Mouse (Mus musculus) thymus, adult 2 months (tissue): ENCODE results near the gene Ddb2. TPM values are rescaled to one million over a fixed set of nuclear protein-coding genes. Genes with fewer than 3 reads are reported as not detected.

ENCODE experiments used
- DNase-seq: peaks from one replicate; pipeline ENCODE4 v3.0.0; 2021
- H3K27ac ChIP-seq: fragments of 200-500 bp; 2 replicates; pipeline ENCODE4 v1.5.1; 2012; ENCODE audit warnings: low read length, control low read depth; ENCODE audit not compliant: control insufficient read depth, insufficient read depth
- H3K27me3 ChIP-seq: fragments of 200-500 bp; 2 replicates; pipeline ENCODE4 v1.6.1; 2012; ENCODE audit warnings: mild to moderate bottlenecking, low read length, moderate library complexity, mixed read lengths; ENCODE audit not compliant: control insufficient read depth, insufficient read depth
- H3K36me3 ChIP-seq: fragments of 200-500 bp; 2 replicates; pipeline ENCODE4 v1.6.1; 2012; ENCODE audit warnings: mild to moderate bottlenecking, low read length, moderate library complexity; ENCODE audit not compliant: control insufficient read depth, insufficient read depth
- H3K4me1 ChIP-seq: fragments of 200-500 bp; replicated peaks from 2 replicates; pipeline ENCODE4 v1.6.1; 2012; ENCODE audit warnings: low read length; ENCODE audit not compliant: control insufficient read depth, insufficient read depth
- H3K4me3 ChIP-seq: fragments of 200-500 bp; 2 replicates; pipeline ENCODE4 v1.5.1; 2012; ENCODE audit warnings: mild to moderate bottlenecking, low read length, control low read depth, moderate library complexity; ENCODE audit not compliant: control insufficient read depth, insufficient read depth
- CTCF ChIP-seq: fragments of 200-500 bp; IDR thresholded peaks from 2 replicates; pipeline ENCODE4 v1.5.1; 2012; ENCODE audit warnings: mild to moderate bottlenecking, control low read depth, low read length, moderate library complexity, borderline replicate concordance; ENCODE audit not compliant: control insufficient read depth, poor library complexity, insufficient read depth; ENCODE audit errors: extremely low read depth
- POLR2A ChIP-seq: fragments of 200-500 bp; IDR thresholded peaks from 2 replicates; pipeline ENCODE4 v1.6.1; 2012; ENCODE audit warnings: mild to moderate bottlenecking, low read length, control low read depth, moderate library complexity; ENCODE audit not compliant: control insufficient read depth, poor library complexity, insufficient read depth; ENCODE audit errors: extremely low read depth
- WGBS: fragments of 180-500 bp; shearing (Covaris S2); methylation state at CpG from one replicate; pipeline ENCODE4 v1.1.7; 2018; 5-methylcytosine and 5-hydroxymethylcytosine counted together
- polyA plus RNA-seq: library from polyadenylated mRNA; depleted of rRNA; stranded (reverse); fragments of >200 nt; gene quantifications from 2 replicates; pipeline ENCODE4 v1.2.3, GENCODE M21; 2012; rRNA removed

Ddb2 gene
- polyA plus RNA-seq = 51.2 and 65.7 TPM in 2 replicates

GRCm38 (mm10) chr2:91236601-91237510 is at the start of gene Ddb2:
Gene Ddb2, minus strand, starts transcription at chr2:91236982.
- Histone ChIP-seq H3K4me3 (peak within 1 kb of the TSS; percentile 65), H3K36me3 (peaks cover 9% of the 10 kb centered on the region; the same call in 1 of the 2 replicates), H3K4me1 (peaks cover 3% of the 10 kb centered on the region; the same call in 1 of the 2 replicates), H3K27ac (peak within 1 kb of the TSS; percentile 87), H3K27me3 (no peaks in the 10 kb centered on the region)
- DNase-seq = peak; percentile 90
- TF ChIP-seq POLR2A (peak; percentile 70; the same call in 1 of the 2 replicates), CTCF (no peak)
- WGBS = under 1% methylated on average over 48 of the region's 48 CpGs

- Histone ChIP-seq H3K27me3 (no peaks in the 10 kb centered on the region), H3K36me3 (no peaks in the 10 kb centered on the region), H3K4me3 (no peak overlapping the region), H3K4me1 (0 out of 2 replicates have a peak, but pooled peaks cover under 1% of the 10 kb centered on the region), H3K27ac (no peak overlapping the region)
- peak; percentile 64 for DNase-seq
- WGBS = 21% methylated on average over 7 of the region's 7 CpGs
- TF ChIP-seq POLR2A (no peak), CTCF (peak; percentile 76; the same call in 1 of the 2 replicates)
Observed at GRCm38 (mm10) chr2:91285885-91286505, 49.2 kb upstream of the Ddb2 start.

DNA sequence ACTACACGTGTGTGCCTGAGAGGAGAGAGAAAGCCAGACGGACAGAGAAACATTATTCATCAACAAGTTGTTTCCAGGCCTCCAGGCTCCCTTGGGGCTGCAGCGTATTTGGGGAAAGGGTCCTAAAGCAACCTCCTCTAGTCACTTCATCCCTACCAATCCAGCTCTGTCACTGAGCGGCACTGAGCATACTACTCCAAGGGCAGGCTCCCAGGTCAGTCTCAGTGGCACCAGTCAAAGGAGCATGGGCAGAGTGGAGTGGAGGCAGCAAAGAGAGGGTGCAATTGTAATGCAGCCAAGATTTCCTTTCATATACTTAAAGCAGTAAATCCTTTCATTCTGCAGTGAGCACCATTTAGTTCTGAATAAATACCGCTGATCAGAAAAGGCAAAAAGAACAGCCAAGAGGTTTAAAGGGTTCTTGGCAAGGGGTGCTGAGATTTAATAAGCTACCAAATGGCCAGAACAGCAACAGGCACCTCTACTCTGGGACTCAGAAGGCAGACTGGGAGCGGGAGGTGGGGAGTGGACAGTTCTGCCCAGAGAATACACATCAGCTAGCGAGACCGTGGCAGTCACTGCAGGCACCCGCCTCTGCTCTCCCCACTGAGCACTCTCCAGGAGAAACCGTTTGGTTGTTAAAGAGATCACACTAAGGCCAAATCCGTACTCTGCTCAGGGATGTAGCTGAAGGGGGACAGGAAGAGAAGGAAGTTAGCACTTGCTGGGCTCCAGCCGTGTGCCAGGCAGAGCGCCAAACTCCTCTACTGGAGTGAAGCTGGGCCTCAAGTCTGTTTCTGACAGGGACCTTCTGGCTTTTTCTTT is 47.8 kb upstream of the Ddb2 start:
- H3K4me3 ChIP-seq = no peak overlapping the region
- no peaks in the 10 kb centered on the region for H3K36me3 ChIP-seq
- no peak for DNase-seq
- no peaks in the 10 kb centered on the region for H3K27me3 ChIP-seq
- no peak for TF ChIP-seq POLR2A
- TF ChIP-seq CTCF = no peak
- H3K4me1 ChIP-seq = no peaks in the 10 kb centered on the region
- H3K27ac ChIP-seq = no peak overlapping the region
- 75% methylated on average over 13 of the region's 13 CpGs for WGBS

DNA sequence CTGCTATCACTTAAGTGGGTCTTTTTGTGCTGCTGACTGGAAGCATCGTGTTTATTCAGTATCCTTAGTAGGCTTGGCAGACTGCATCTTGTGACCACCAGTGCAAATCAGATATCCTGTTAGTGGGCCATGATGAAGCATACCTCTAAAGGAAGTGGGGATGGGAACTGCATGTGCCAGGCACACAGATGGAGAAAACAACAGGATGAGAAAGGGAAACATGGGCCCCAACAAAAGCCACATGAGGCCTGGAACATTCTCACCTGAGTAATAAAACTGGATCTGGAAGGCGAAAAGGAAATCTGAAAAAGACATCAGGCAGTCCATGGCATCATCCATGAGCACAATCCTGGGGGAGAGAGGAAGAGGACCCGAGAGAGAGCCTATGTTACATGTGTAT is 47.2 kb upstream of the Ddb2 start:
- H3K27ac ChIP-seq = no peak overlapping the region
- 72% methylated on average over 3 of the region's 3 CpGs for WGBS
- TF ChIP-seq POLR2A (no peak), CTCF (no peak)

DNA sequence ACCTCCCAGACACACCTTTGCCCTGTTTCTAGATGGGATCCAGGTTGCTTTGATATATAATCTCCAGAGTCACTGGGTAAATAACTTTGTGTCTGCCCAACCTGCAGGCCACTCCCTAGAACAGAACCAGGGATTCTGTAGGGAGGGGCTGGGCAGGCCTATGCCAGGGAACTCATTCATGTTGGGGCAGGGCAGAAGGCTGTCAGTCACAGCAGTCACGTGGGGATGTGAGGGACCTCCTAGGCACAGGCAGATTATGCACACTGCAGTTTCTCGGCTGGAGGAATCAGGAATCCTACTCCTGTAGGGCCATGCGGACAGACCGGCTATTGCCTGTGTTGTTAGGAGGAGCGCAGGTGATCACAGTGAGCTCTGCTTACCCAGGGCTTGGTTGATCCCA is 44.6 kb upstream of the Ddb2 start:
- TF ChIP-seq POLR2A = no peak
- TF ChIP-seq CTCF = no peak
- WGBS = 93% methylated on average over 5 of the region's 5 CpGs
- Histone ChIP-seq H3K27me3 (no peaks in the 10 kb centered on the region), H3K36me3 (no peaks in the 10 kb centered on the region; the same call in 1 of the 2 replicates), H3K27ac (no peak overlapping the region), H3K4me1 (no peaks in the 10 kb centered on the region), H3K4me3 (no peak overlapping the region)
- DNase-seq = no peak

More for the DNA sequence above, 47.2 kb upstream of the Ddb2 start:
- Histone ChIP-seq H3K36me3 (no peaks in the 10 kb centered on the region), H3K4me1 (no peaks in the 10 kb centered on the region), H3K27me3 (no peaks in the 10 kb centered on the region), H3K4me3 (no peak overlapping the region)
- DNase-seq = no peak

- WGBS = 85% methylated on average over 2 of the region's 2 CpGs
- Histone ChIP-seq H3K27me3 (no peaks in the 10 kb centered on the region), H3K4me1 (no peaks in the 10 kb centered on the region), H3K36me3 (peaks cover 18% of the 10 kb centered on the region), H3K4me3 (no peak overlapping the region), H3K27ac (no peak overlapping the region)
- DNase-seq = no peak
- TF ChIP-seq POLR2A = no peak
- TF ChIP-seq CTCF = no peak
Observed at GRCm38 (mm10) chr2:91279372-91279755, 42.6 kb upstream of the Ddb2 start.
